Mouse (Mus musculus) kidney, adult 11 months (tissue): ENCODE results near the gene Fcrl1.

Source experiments
- DNase-seq: peaks from one replicate; pipeline ENCODE4 v3.0.0; 2022

Gene Fcrl1

GRCm38 (mm10) chr3:87420645-87421044 lies 44.5 kb downstream of the Fcrl1 start:
- no peak for DNase-seq

- DNase-seq: no peak
Measured at GRCm38 (mm10) chr3:87422386-87422910, 46.3 kb downstream of the Fcrl1 start.

GRCm38 (mm10) chr3:87435479-87435878 lies 59.3 kb downstream of the Fcrl1 start, which contains the start of gene Fcrl5:
Gene Fcrl5, plus strand, starts transcription at chr3:87435773.
- DNase-seq: no peak

GRCm38 (mm10) chr3:87440586-87440985 lies 64.4 kb downstream of the Fcrl1 start:
- DNase-seq: no peak

- DNase-seq: no peak
Measured at GRCm38 (mm10) chr3:87443968-87444367, 67.8 kb downstream of the Fcrl1 start.
